In genomic region chr6:43361248-43361647, GRCm38 (mm10) we compare ENCODE assay signal across 33 mouse cellular contexts. TPM values are rescaled to one million over a fixed set of nuclear protein-coding genes. Genes with fewer than 3 reads are reported as not detected.
A peak's percentile ranks its signal among the peaks of the same experiment; 100 is the strongest.
DNase-seq lines count a peak whose midpoint lies in the region; ATAC-seq and TF ChIP-seq lines count a peak whose summit lies in the region.
"Had no signal": no experiment of that assay in that cellular context is flagged by ENCODE, and none has a peak within 500 bp of the region (broad histone marks: within the 10 kb centered on the region; RNA-seq: fewer than 3 reads in every experiment).

No protein-coding gene starts in this region.

- no peaks in the 10 kb centered on the region for H3K9me3 ChIP-seq in hindbrain, embryonic 12.5 days (replicated peaks)
- no peaks in the 10 kb centered on the region for H3K9me3 ChIP-seq in hindbrain, postnatal 0 days (ENCODE audit: low read length)
- no peaks in the 10 kb centered on the region for H3K9me3 ChIP-seq in neural tube, embryonic 11.5 days (ENCODE audit: control insufficient read depth, low read length)
- H3K9me3 ChIP-seq: embryonic facial prominence, embryonic 12.5 days; embryonic facial prominence, embryonic 15.5 days; forebrain, embryonic 13.5 days; intestine, embryonic 15.5 days had no signal

- no peak for DNase-seq in hindbrain, postnatal 0 days (ENCODE audit: low spot score)
- DNase-seq in neural tube, embryonic 11.5 days (ENCODE audit: low spot score) = no peak
- no peak for DNase-seq in neural tube, embryonic 10.5 days (ENCODE audit: extremely low spot score, low spot score)
- peak; percentile 30 for DNase-seq in brain, embryonic 14.5 days (ENCODE audit: low read depth)
- DNase-seq in adipocyte (ENCODE audit: low spot score) = no peak
- DNase-seq: adrenal gland, postnatal 10 days; adrenal gland, postnatal 36 days; cerebellum, adult 11 months; cerebellum, adult 2 months; cerebellum, adult 9-11 months; cerebellum, postnatal 25 days; gastrocnemius, postnatal 10 days; gastrocnemius, postnatal 36 days; heart, adult 2 months had no signal

- no peak overlapping the region for H3K4me2 ChIP-seq in hindbrain, embryonic 12.5 days (replicated peaks)
- no peak overlapping the region for H3K4me2 ChIP-seq in hindbrain, postnatal 0 days (ENCODE audit: low read depth, low read length)
- no peak overlapping the region for H3K4me2 ChIP-seq in neural tube, embryonic 11.5 days (ENCODE audit: low read depth)
- H3K4me2 ChIP-seq: embryonic facial prominence, embryonic 12.5 days; embryonic facial prominence, embryonic 15.5 days; forebrain, embryonic 13.5 days; heart, embryonic 11.5 days; hindbrain, embryonic 14.5 days; intestine, embryonic 15.5 days had no signal

- H3K27me3 ChIP-seq in hindbrain, embryonic 12.5 days = no peaks in the 10 kb centered on the region
- H3K27me3 ChIP-seq in hindbrain, postnatal 0 days (ENCODE audit: insufficient read depth, low read length) = no peaks in the 10 kb centered on the region
- no peaks in the 10 kb centered on the region for H3K27me3 ChIP-seq in neural tube, embryonic 11.5 days (ENCODE audit: control insufficient read depth, insufficient read depth, low read length)
- H3K27me3 ChIP-seq: embryonic facial prominence, embryonic 12.5 days; embryonic facial prominence, embryonic 15.5 days; forebrain, embryonic 13.5 days; intestine, embryonic 15.5 days had no signal

- H3K4me1 ChIP-seq in hindbrain, embryonic 12.5 days = peaks cover 6% of the 10 kb centered on the region; the same call in 1 of the 2 replicates
- H3K4me1 ChIP-seq in hindbrain, postnatal 0 days (ENCODE audit: insufficient read depth, low read length) = no peaks in the 10 kb centered on the region
- no peaks in the 10 kb centered on the region for H3K4me1 ChIP-seq in neural tube, embryonic 11.5 days (ENCODE audit: control insufficient read depth, insufficient read depth, low read length)
- H3K4me1 ChIP-seq: embryonic facial prominence, embryonic 12.5 days; embryonic facial prominence, embryonic 15.5 days; intestine, embryonic 15.5 days had no signal

- peak; percentile 56; the same call in 1 of the 2 replicates for ATAC-seq in hindbrain, embryonic 12.5 days (ENCODE audit: low FRiP score)
- no peak for ATAC-seq in hindbrain, postnatal 0 days
- ATAC-seq in neural tube, embryonic 11.5 days (ENCODE audit: insufficient read depth, low FRiP score, low TSS enrichment) = peak; percentile 50; the same call in 1 of the 2 replicates
- ATAC-seq: activated CD4-positive, CD25-positive, alpha-beta regulatory T cell, adult 4 months; CD4-positive, CD25-positive, alpha-beta regulatory T cell, adult 4 months; forebrain, embryonic 13.5 days; forebrain, embryonic 16.5 days; intestine, embryonic 15.5 days had no signal

- no peak overlapping the region for H3K27ac ChIP-seq in hindbrain, embryonic 12.5 days
- H3K27ac ChIP-seq in hindbrain, postnatal 0 days = no peak overlapping the region
- H3K27ac ChIP-seq in neural tube, embryonic 11.5 days (ENCODE audit: low read depth, low read length) = no peak overlapping the region
- H3K27ac ChIP-seq: embryonic facial prominence, embryonic 12.5 days; embryonic facial prominence, embryonic 15.5 days; forebrain, embryonic 13.5 days; heart, adult 2 months; hindbrain, embryonic 14.5 days; intestine, embryonic 15.5 days had no signal

- no peak overlapping the region for H3K9ac ChIP-seq in hindbrain, embryonic 12.5 days
- H3K9ac ChIP-seq in hindbrain, postnatal 0 days (replicated peaks; ENCODE audit: low read length) = no peak overlapping the region
- no peak overlapping the region for H3K9ac ChIP-seq in neural tube, embryonic 11.5 days (ENCODE audit: low read length)
- H3K9ac ChIP-seq: embryonic facial prominence, embryonic 12.5 days; embryonic facial prominence, embryonic 15.5 days; forebrain, embryonic 13.5 days; hindbrain, embryonic 14.5 days; intestine, embryonic 15.5 days had no signal

- no peak for TF ChIP-seq CTCF in hindbrain, postnatal 0 days (IDR thresholded peaks at IDR 0.05; ENCODE audit: low read depth)
- no peak for TF ChIP-seq CTCF in brain, embryonic 14.5 days (IDR thresholded peaks at IDR 0.05; ENCODE audit: borderline replicate concordance, extremely low read depth, insufficient read depth, insufficient read length)

- TF ChIP-seq POLR2A in brain, embryonic 14.5 days (IDR thresholded peaks at IDR 0.05; ENCODE audit: borderline replicate concordance, extremely low read depth, insufficient read depth, insufficient read length, poor library complexity, severe bottlenecking) = no peak

- no peak overlapping the region for H3K4me3 ChIP-seq in hindbrain, embryonic 12.5 days
- no peak overlapping the region for H3K4me3 ChIP-seq in hindbrain, postnatal 0 days (ENCODE audit: low read length)
- H3K4me3 ChIP-seq in neural tube, embryonic 11.5 days (ENCODE audit: low read depth, low read length) = no peak overlapping the region
- H3K4me3 ChIP-seq: embryonic facial prominence, embryonic 12.5 days; embryonic facial prominence, embryonic 15.5 days; forebrain, embryonic 13.5 days; heart, adult 2 months; intestine, embryonic 15.5 days had no signal

- H3K36me3 ChIP-seq in hindbrain, embryonic 12.5 days = no peaks in the 10 kb centered on the region
- no peaks in the 10 kb centered on the region for H3K36me3 ChIP-seq in hindbrain, postnatal 0 days (ENCODE audit: insufficient read depth, low read length)
- H3K36me3 ChIP-seq in neural tube, embryonic 11.5 days (ENCODE audit: control insufficient read depth, insufficient read depth, low read length) = no peaks in the 10 kb centered on the region
- H3K36me3 ChIP-seq: embryonic facial prominence, embryonic 12.5 days; embryonic facial prominence, embryonic 15.5 days; intestine, embryonic 15.5 days had no signal

- 34% methylated on average over 4 of the region's 5 CpGs for WGBS in hindbrain, embryonic 12.5 days
- WGBS in hindbrain, postnatal 0 days = 44% methylated on average over 5 of the region's 5 CpGs
- WGBS in neural tube, embryonic 11.5 days = 52% methylated on average over 4 of the region's 5 CpGs

RNA-seq across cellular contexts. Expression of gene Nobox, which starts 51.9 kb away (rescaled TPM):
- not detected in 2 replicates for polyA plus RNA-seq in hindbrain, embryonic 12.5 days (2016; fragmentation: Nextera tagmentation; extraction: Ambion mirVana)
- total RNA-seq in hindbrain, postnatal 0 days (2014; rRNA removed) = not detected in 2 replicates
- not detected in 2 replicates for polyA plus RNA-seq in hindbrain, postnatal 0 days (2015; fragmentation: Nextera tagmentation; extraction: Ambion mirVana)
- not detected in 2 replicates for polyA plus RNA-seq in neural tube, embryonic 11.5 days (2014; fragmentation: Nextera tagmentation; extraction: Ambion mirVana)
- not detected in 2 replicates for polyA plus RNA-seq in brain, embryonic 14.5 days (2012; rRNA removed)
- total RNA-seq: adrenal gland, adult 18-20 months; adrenal gland, postnatal 10 days; adrenal gland, postnatal 36 days; common myeloid progenitor, adult 5-6 weeks; gastrocnemius, adult 18-20 months; gastrocnemius, postnatal 10 days; gastrocnemius, postnatal 36 days; granulocyte monocyte progenitor cell, adult 5-6 weeks; heart, adult 2 months; heart, postnatal 25 days; hematopoietic stem cell, adult 5-6 weeks; MEL had no signal
- polyA plus RNA-seq: activated CD4-positive, CD25-positive, alpha-beta regulatory T cell, adult 4 months; C2C12; CD4-positive, CD25-positive, alpha-beta regulatory T cell, adult 4 months; embryonic facial prominence, embryonic 12.5 days; embryonic facial prominence, embryonic 15.5 days; forebrain, embryonic 13.5 days; forebrain, embryonic 16.5 days; heart, adult 2 months; heart, embryonic 11.5 days; heart, postnatal 0 days; hindbrain, embryonic 14.5 days; intestine, embryonic 15.5 days had no signal
